Mouse (Mus musculus): ENCODE data around the gene Scoc. TPM values are rescaled to one million over a fixed set of nuclear protein-coding genes. Genes with fewer than 3 reads are reported as not detected.
A peak's percentile ranks its signal among the peaks of the same experiment; 100 is the strongest.

Gene Scoc
- polyA plus RNA-seq, 1 experiment from 2014 or later: 278 TPM

GRCm38 (mm10) chr8:83390006-83390701 lies 68.0 kb downstream of the Scoc start:
- DNase-seq (no peak), ATAC-seq (ENCODE audit: low FRiP score, low TSS enrichment) (peak; percentile 58; the same call in 1 of the 2 replicates)
- H3K9me3 ChIP-seq (ENCODE audit: control insufficient read depth, low read length): no peaks in the 10 kb centered on the region
- H3K36me3 ChIP-seq (ENCODE audit: control insufficient read depth, insufficient read depth, low read length): no peaks in the 10 kb centered on the region
- peak overlapping the region; percentile 88 for H3K4me2 ChIP-seq (ENCODE audit: low read length)
- no peak overlapping the region for H3K27ac ChIP-seq (replicated peaks; ENCODE audit: low read depth, low read length)
- no peaks in the 10 kb centered on the region for H3K27me3 ChIP-seq (ENCODE audit: control insufficient read depth, insufficient read depth, low read length)
- WGBS: 4% methylated on average over 14 of the region's 14 CpGs
- H3K4me3 ChIP-seq (replicated peaks; ENCODE audit: low read depth, low read length): peak overlapping the region; percentile 60
- H3K4me1 ChIP-seq (ENCODE audit: control insufficient read depth, insufficient read depth, low read length): peaks cover 6% of the 10 kb centered on the region; the same call in 1 of the 2 replicates
- peak overlapping the region; percentile 68 for H3K9ac ChIP-seq (replicated peaks; ENCODE audit: low read length)

- Histone ChIP-seq H3K36me3 (ENCODE audit: control insufficient read depth, insufficient read depth, low read length) (no peaks in the 10 kb centered on the region), H3K4me3 (replicated peaks; ENCODE audit: low read depth, low read length) (peak within 1 kb of the TSS; percentile 60), H3K4me1 (ENCODE audit: control insufficient read depth, insufficient read depth, low read length) (peaks cover 6% of the 10 kb centered on the region; the same call in 1 of the 2 replicates), H3K27me3 (ENCODE audit: control insufficient read depth, insufficient read depth, low read length) (no peaks in the 10 kb centered on the region), H3K4me2 (ENCODE audit: low read length) (peak within 1 kb of the TSS; percentile 88), H3K9me3 (ENCODE audit: control insufficient read depth, low read length) (no peaks in the 10 kb centered on the region), H3K27ac (replicated peaks; ENCODE audit: low read depth, low read length) (no peak within 1 kb of the TSS), H3K9ac (replicated peaks; ENCODE audit: low read length) (peak within 1 kb of the TSS; percentile 68)
- peak; percentile 94 for ATAC-seq (ENCODE audit: low FRiP score, low TSS enrichment)
- DNase-seq: peak; percentile 92
- WGBS: 4% methylated on average over 41 of the region's 41 CpGs
These were observed 68.7 kb downstream of the Scoc start, which contains the start of gene Clgn for GRCm38 (mm10) chr8:83389316-83390005. TSS of gene Clgn (plus strand) at chr8:83389867.

- DNase-seq (no peak), ATAC-seq (ENCODE audit: low FRiP score, low TSS enrichment) (no peak)
These were observed 75.3 kb downstream of the Scoc start for GRCm38 (mm10) chr8:83382850-83383249.

GRCm38 (mm10) chr8:83381016-83381415 lies 77.2 kb downstream of the Scoc start:
- Histone ChIP-seq H3K9ac (replicated peaks; ENCODE audit: low read length) (no peak overlapping the region), H3K4me3 (replicated peaks; ENCODE audit: low read depth, low read length) (no peak overlapping the region), H3K36me3 (ENCODE audit: control insufficient read depth, insufficient read depth, low read length) (no peaks in the 10 kb centered on the region), H3K9me3 (ENCODE audit: control insufficient read depth, low read length) (no peaks in the 10 kb centered on the region), H3K4me2 (ENCODE audit: low read length) (no peak overlapping the region), H3K27me3 (ENCODE audit: control insufficient read depth, insufficient read depth, low read length) (no peaks in the 10 kb centered on the region), H3K27ac (replicated peaks; ENCODE audit: low read depth, low read length) (no peak overlapping the region), H3K4me1 (ENCODE audit: control insufficient read depth, insufficient read depth, low read length) (no peaks in the 10 kb centered on the region)
- 86% methylated on average over 2 of the region's 2 CpGs for WGBS
- DNase-seq: no peak
- no peak for ATAC-seq (ENCODE audit: low FRiP score, low TSS enrichment)

More at GRCm38 (mm10) chr8:83382850-83383249, 75.3 kb downstream of the Scoc start:
- H3K27me3 ChIP-seq (ENCODE audit: control insufficient read depth, insufficient read depth, low read length): no peaks in the 10 kb centered on the region
- H3K4me2 ChIP-seq (ENCODE audit: low read length): no peak overlapping the region
- H3K4me3 ChIP-seq (replicated peaks; ENCODE audit: low read depth, low read length): no peak overlapping the region
- H3K9ac ChIP-seq (replicated peaks; ENCODE audit: low read length): no peak overlapping the region
- H3K27ac ChIP-seq (replicated peaks; ENCODE audit: low read depth, low read length): no peak overlapping the region
- H3K4me1 ChIP-seq (ENCODE audit: control insufficient read depth, insufficient read depth, low read length): no peaks in the 10 kb centered on the region
- no peaks in the 10 kb centered on the region for H3K36me3 ChIP-seq (ENCODE audit: control insufficient read depth, insufficient read depth, low read length)
- H3K9me3 ChIP-seq (ENCODE audit: control insufficient read depth, low read length): no peaks in the 10 kb centered on the region
- WGBS: 43% methylated on average over 2 of the region's 2 CpGs

- H3K27ac ChIP-seq (replicated peaks; ENCODE audit: low read depth, low read length): no peak overlapping the region
- no peaks in the 10 kb centered on the region for H3K9me3 ChIP-seq (ENCODE audit: control insufficient read depth, low read length)
- WGBS: 74% methylated on average over 4 of the region's 4 CpGs
- H3K27me3 ChIP-seq (ENCODE audit: control insufficient read depth, insufficient read depth, low read length): no peaks in the 10 kb centered on the region
- no peak for DNase-seq
- ATAC-seq (ENCODE audit: low FRiP score, low TSS enrichment): no peak
- no peaks in the 10 kb centered on the region for H3K36me3 ChIP-seq (ENCODE audit: control insufficient read depth, insufficient read depth, low read length)
- no peaks in the 10 kb centered on the region for H3K4me1 ChIP-seq (ENCODE audit: control insufficient read depth, insufficient read depth, low read length)
- H3K4me3 ChIP-seq (replicated peaks; ENCODE audit: low read depth, low read length): no peak overlapping the region
- H3K9ac ChIP-seq (replicated peaks; ENCODE audit: low read length): no peak overlapping the region
- no peak overlapping the region for H3K4me2 ChIP-seq (ENCODE audit: low read length)
These were observed 78.0 kb downstream of the Scoc start for GRCm38 (mm10) chr8:83380141-83380540.

Other genes starting within 250 kb of the Scoc start
- gene Ucp1, start 168.0 kb downstream of the Scoc start, polyA plus RNA-seq (2014; fragmentation: Nextera tagmentation; extraction: Ambion mirVana): not detected in 2 replicates
- gene Elmod2, start 125.9 kb downstream of the Scoc start, polyA plus RNA-seq (2014; fragmentation: Nextera tagmentation; extraction: Ambion mirVana): 23.1 and 36.2 TPM in 2 replicates
- gene Mgat4d, start 109.9 kb downstream of the Scoc start, polyA plus RNA-seq (2014; fragmentation: Nextera tagmentation; extraction: Ambion mirVana): not detected in 2 replicates
- gene Clgn, start 68.5 kb downstream of the Scoc start, polyA plus RNA-seq (2014; fragmentation: Nextera tagmentation; extraction: Ambion mirVana): 7.7 and 10.2 TPM in 2 replicates
- gene Olfr370, start 77.4 kb upstream of the Scoc start, polyA plus RNA-seq (2014; fragmentation: Nextera tagmentation; extraction: Ambion mirVana): not detected in 2 replicates
- 346 and 405 TPM in 2 replicates for gene Ndufb7, start 108.3 kb upstream of the Scoc start, polyA plus RNA-seq (2014; fragmentation: Nextera tagmentation; extraction: Ambion mirVana)
- 987 and 1,278 TPM in 2 replicates for gene Tecr, start 149.6 kb upstream of the Scoc start, polyA plus RNA-seq (2014; fragmentation: Nextera tagmentation; extraction: Ambion mirVana)
- gene Dnajb1, start 149.8 kb upstream of the Scoc start, polyA plus RNA-seq (2014; fragmentation: Nextera tagmentation; extraction: Ambion mirVana): 46.2 TPM in 2 replicates
- gene Gipc1, start 194.3 kb upstream of the Scoc start, polyA plus RNA-seq (2014; fragmentation: Nextera tagmentation; extraction: Ambion mirVana): 106 and 116 TPM in 2 replicates
- 0.72 and 1.3 TPM in 2 replicates for gene Ptger1, start 208.3 kb upstream of the Scoc start, polyA plus RNA-seq (2014; fragmentation: Nextera tagmentation; extraction: Ambion mirVana)
- gene Pkn1, start 240.8 kb upstream of the Scoc start, polyA plus RNA-seq (2014; fragmentation: Nextera tagmentation; extraction: Ambion mirVana): 26.6 TPM in 2 replicates

Data from midbrain, embryonic 14.5 days (tissue).